Mouse (Mus musculus): Measurements from ENCODE around the gene Olfr1009. TPM values are rescaled to one million over a fixed set of nuclear protein-coding genes. Genes with fewer than 3 reads are reported as not detected.
"Not testable (repeated sequence)": the region's sequence is repeated elsewhere in the genome, so short reads cannot be mapped to it uniquely, and the experiment has no call there.

Gene Olfr1009
- not detected in 2 replicates for total RNA-seq (2014; rRNA removed)
- not detected in 2 replicates for polyA plus RNA-seq (2015; fragmentation: Nextera tagmentation; extraction: Ambion mirVana)

GRCm38 (mm10) chr2:85715119-85715518 lies at the start of gene Olfr1009:
Gene Olfr1009, plus strand, starts transcription at chr2:85715419.
- H3K4me2 ChIP-seq (ENCODE audit: low read depth, low read length), result no peak within 1 kb of the TSS
- H3K4me1 ChIP-seq (ENCODE audit: insufficient read depth, low read length), result no peaks in the 10 kb centered on the region
- no peaks in the 10 kb centered on the region for H3K36me3 ChIP-seq (ENCODE audit: insufficient read depth, low read length)
- H3K9ac ChIP-seq (replicated peaks; ENCODE audit: low read length), result no peak within 1 kb of the TSS
- WGBS, result 91% methylated on average over 1 of the region's 1 CpGs
- H3K4me3 ChIP-seq (ENCODE audit: low read length), result no peak within 1 kb of the TSS
- ATAC-seq, result no peak
- no peak for TF ChIP-seq CTCF (IDR thresholded peaks at IDR 0.05; ENCODE audit: low read depth)
- H3K9me3 ChIP-seq (ENCODE audit: low read length), result no peaks in the 10 kb centered on the region
- no peak for DNase-seq (ENCODE audit: low spot score)
- no peaks in the 10 kb centered on the region for H3K27me3 ChIP-seq (ENCODE audit: insufficient read depth, low read length)
- no peak within 1 kb of the TSS for H3K27ac ChIP-seq

DNA sequence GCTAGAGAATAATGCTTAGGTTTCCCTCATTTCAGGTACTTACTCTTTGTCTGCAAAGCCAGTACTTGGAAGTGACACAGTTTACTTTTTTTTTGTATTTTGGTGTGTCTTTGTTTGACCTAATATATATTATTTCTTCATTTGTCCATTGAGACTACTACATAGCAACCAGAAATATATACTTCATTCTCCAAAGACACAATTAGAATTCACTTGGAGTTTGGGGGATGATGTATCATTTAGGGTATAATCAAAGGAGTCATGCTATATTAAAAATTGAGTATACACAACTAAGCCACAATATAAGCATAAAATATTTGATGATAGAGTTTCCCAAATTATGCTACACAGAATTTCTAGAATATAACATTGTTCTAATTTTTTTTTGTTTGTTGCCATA lies 36.6 kb upstream of the Olfr1009 start, which contains the start of gene Olfr1006:
Olfr1006 (minus strand) TSS at position 101 of the 400 bp plus-strand sequence.
- Histone ChIP-seq H3K9ac (replicated peaks; ENCODE audit: low read length) (no peak within 1 kb of the TSS), H3K27ac (no peak within 1 kb of the TSS), H3K4me2 (ENCODE audit: low read depth, low read length) (no peak within 1 kb of the TSS), H3K4me1 (ENCODE audit: insufficient read depth, low read length) (no peaks in the 10 kb centered on the region), H3K36me3 (ENCODE audit: insufficient read depth, low read length) (no peaks in the 10 kb centered on the region), H3K4me3 (ENCODE audit: low read length) (no peak within 1 kb of the TSS), H3K9me3 (ENCODE audit: low read length) (no peaks in the 10 kb centered on the region), H3K27me3 (ENCODE audit: insufficient read depth, low read length) (no peaks in the 10 kb centered on the region)
- TF ChIP-seq CTCF (IDR thresholded peaks at IDR 0.05; ENCODE audit: low read depth), result no peak
- ATAC-seq, result no peak
- DNase-seq (ENCODE audit: low spot score), result no peak

- ATAC-seq (no peak), DNase-seq (ENCODE audit: low spot score) (no peak)
- no peaks in the 10 kb centered on the region for H3K27me3 ChIP-seq (ENCODE audit: insufficient read depth, low read length)
- H3K9me3 ChIP-seq (ENCODE audit: low read length), result no peaks in the 10 kb centered on the region
- H3K4me2 ChIP-seq (ENCODE audit: low read depth, low read length), result no peak within 1 kb of the TSS
- H3K27ac ChIP-seq, result no peak within 1 kb of the TSS
- H3K4me3 ChIP-seq (ENCODE audit: low read length), result no peak within 1 kb of the TSS
- H3K4me1 ChIP-seq (ENCODE audit: insufficient read depth, low read length), result no peaks in the 10 kb centered on the region
- no peaks in the 10 kb centered on the region for H3K36me3 ChIP-seq (ENCODE audit: insufficient read depth, low read length)
- H3K9ac ChIP-seq (replicated peaks; ENCODE audit: low read length), result no peak within 1 kb of the TSS
- TF ChIP-seq CTCF (IDR thresholded peaks at IDR 0.05; ENCODE audit: low read depth), result no peak
These were observed 26.1 kb upstream of the Olfr1009 start, which contains the start of gene Olfr1008 for GRCm38 (mm10) chr2:85689131-85689530. Gene Olfr1008, plus strand, starts transcription at chr2:85689431.

DNA sequence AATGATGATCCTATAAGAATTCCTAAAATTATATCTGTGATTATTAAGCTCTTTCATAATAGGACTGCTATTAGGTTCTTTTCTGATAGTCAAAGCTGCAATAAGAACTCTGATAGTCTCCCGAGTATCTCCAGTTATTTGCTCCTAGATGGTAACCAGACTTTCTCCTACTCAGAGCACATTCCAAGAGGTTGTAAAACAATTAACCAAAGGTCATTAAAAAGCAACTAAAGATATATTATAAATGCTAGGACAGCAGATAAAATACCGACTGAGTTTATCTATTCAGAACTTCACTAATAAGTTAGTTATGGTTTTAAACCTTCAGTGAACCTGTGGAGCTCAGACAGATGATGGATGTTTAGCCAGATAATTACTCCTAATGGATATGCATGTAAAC lies 4.5 kb upstream of the Olfr1009 start:
- H3K4me1 ChIP-seq (ENCODE audit: insufficient read depth, low read length); H3K9ac ChIP-seq (replicated peaks; ENCODE audit: low read length); H3K4me2 ChIP-seq (ENCODE audit: low read depth, low read length); ATAC-seq; H3K9me3 ChIP-seq (ENCODE audit: low read length); H3K27ac ChIP-seq; H3K36me3 ChIP-seq (ENCODE audit: insufficient read depth, low read length); H3K27me3 ChIP-seq (ENCODE audit: insufficient read depth, low read length); H3K4me3 ChIP-seq (ENCODE audit: low read length); DNase-seq (ENCODE audit: low spot score): not testable (repeated sequence)
- WGBS, result 76% methylated on average over 2 of the region's 2 CpGs

DNA sequence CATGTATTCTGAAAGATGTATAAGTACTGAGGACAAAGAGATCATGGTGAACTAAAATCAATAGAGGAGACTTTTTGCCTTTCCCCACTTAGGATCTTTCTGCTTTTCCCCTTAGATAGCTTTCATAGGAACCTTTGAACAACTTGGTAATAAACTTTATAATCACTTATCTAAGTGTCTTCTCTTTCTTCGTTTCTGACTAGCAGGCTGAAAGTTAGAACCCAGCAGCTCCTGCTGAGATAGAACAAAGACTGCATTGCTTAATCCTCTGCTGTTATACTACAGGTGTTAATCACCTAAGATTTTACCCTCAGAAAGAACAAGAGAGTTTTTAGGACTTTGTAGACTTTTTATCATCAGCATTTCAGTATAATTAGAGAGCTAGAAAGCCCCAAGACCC lies 4.1 kb upstream of the Olfr1009 start:
- H3K36me3 ChIP-seq (ENCODE audit: insufficient read depth, low read length), result no peaks in the 10 kb centered on the region
- H3K9ac ChIP-seq (replicated peaks; ENCODE audit: low read length), result no peak overlapping the region
- H3K4me2 ChIP-seq (ENCODE audit: low read depth, low read length), result no peak overlapping the region
- 29% methylated on average over 1 of the region's 1 CpGs for WGBS
- H3K4me3 ChIP-seq (ENCODE audit: low read length), result no peak overlapping the region
- ATAC-seq, result no peak
- no peak for TF ChIP-seq CTCF (IDR thresholded peaks at IDR 0.05; ENCODE audit: low read depth)
- H3K27me3 ChIP-seq (ENCODE audit: insufficient read depth, low read length), result no peaks in the 10 kb centered on the region
- no peak for DNase-seq (ENCODE audit: low spot score)
- H3K27ac ChIP-seq, result no peak overlapping the region
- no peaks in the 10 kb centered on the region for H3K4me1 ChIP-seq (ENCODE audit: insufficient read depth, low read length)
- H3K9me3 ChIP-seq (ENCODE audit: low read length), result no peaks in the 10 kb centered on the region

DNA sequence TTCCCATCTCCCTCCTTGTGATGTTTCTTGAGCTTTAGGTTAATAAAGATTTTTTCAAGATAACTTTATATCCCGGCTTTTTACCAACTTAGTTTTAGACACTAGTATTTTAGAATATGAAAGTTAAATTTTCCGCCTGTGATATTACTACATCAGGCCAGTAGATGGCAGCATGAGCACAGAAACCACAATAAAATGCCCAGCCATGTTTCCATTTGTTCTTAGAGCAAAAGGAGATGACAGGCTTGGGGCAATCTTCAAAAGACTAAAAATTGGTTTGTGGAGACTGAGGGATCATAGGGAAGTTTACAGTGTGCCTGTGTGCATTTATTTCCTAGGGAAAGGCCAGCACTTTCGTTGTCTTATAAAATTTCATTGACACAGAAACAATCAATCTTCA lies 10.6 kb downstream of the Olfr1009 start:
- ATAC-seq (0 out of 2 replicates have a peak, but pooled peaks have one; percentile 40), DNase-seq (ENCODE audit: low spot score) (peak; percentile 73)
- WGBS, result 12% methylated on average over 3 of the region's 3 CpGs
- Histone ChIP-seq H3K9ac (replicated peaks; ENCODE audit: low read length) (no peak overlapping the region), H3K4me3 (ENCODE audit: low read length) (no peak overlapping the region), H3K27ac (no peak overlapping the region), H3K9me3 (ENCODE audit: low read length) (no peaks in the 10 kb centered on the region), H3K36me3 (ENCODE audit: insufficient read depth, low read length) (no peaks in the 10 kb centered on the region), H3K27me3 (ENCODE audit: insufficient read depth, low read length) (no peaks in the 10 kb centered on the region), H3K4me1 (ENCODE audit: insufficient read depth, low read length) (no peaks in the 10 kb centered on the region), H3K4me2 (ENCODE audit: low read depth, low read length) (no peak overlapping the region)
- peak; percentile 81 for TF ChIP-seq CTCF (IDR thresholded peaks at IDR 0.05; ENCODE audit: low read depth)

- DNase-seq (ENCODE audit: low spot score) (no peak), ATAC-seq (0 out of 2 replicates have a peak, but pooled peaks have one; percentile 18)
- H3K4me2 ChIP-seq (ENCODE audit: low read depth, low read length), result no peak overlapping the region
- WGBS, result 45% methylated on average over 4 of the region's 4 CpGs
- H3K27me3 ChIP-seq (ENCODE audit: insufficient read depth, low read length), result no peaks in the 10 kb centered on the region
- H3K27ac ChIP-seq, result no peak overlapping the region
- H3K9me3 ChIP-seq (ENCODE audit: low read length), result no peaks in the 10 kb centered on the region
- no peak for TF ChIP-seq CTCF (IDR thresholded peaks at IDR 0.05; ENCODE audit: low read depth)
- H3K9ac ChIP-seq (replicated peaks; ENCODE audit: low read length), result no peak overlapping the region
- H3K4me3 ChIP-seq (ENCODE audit: low read length), result no peak overlapping the region
- H3K4me1 ChIP-seq (ENCODE audit: insufficient read depth, low read length), result no peaks in the 10 kb centered on the region
- no peaks in the 10 kb centered on the region for H3K36me3 ChIP-seq (ENCODE audit: insufficient read depth, low read length)
These were observed 38.6 kb downstream of the Olfr1009 start for GRCm38 (mm10) chr2:85753822-85754221.

Data from hindbrain, postnatal 0 days (tissue).